Mouse (Mus musculus) layer of hippocampus, postnatal 25 days (tissue): ENCODE data around the gene Sort1. TPM values are rescaled to one million over a fixed set of nuclear protein-coding genes. Genes with fewer than 3 reads are reported as not detected.

Experiments
- DNase-seq, 2 experiments: peaks; one replicate each; pipeline ENCODE4 v3.0.0; 2022; ENCODE audit warnings: mixed read lengths in 2 of 2, low spot score in 1 of 2; ENCODE audit errors: extremely low spot score in 1 of 2
- total RNA-seq, 2 experiments: library from RNA; stranded (reverse); gene quantifications; 2 replicates each; pipeline ENCODE4 v1.2.3; 2021

Sort1 gene
- total RNA-seq, 2 experiments from 2014 or later: 349 to 354 TPM

DNA sequence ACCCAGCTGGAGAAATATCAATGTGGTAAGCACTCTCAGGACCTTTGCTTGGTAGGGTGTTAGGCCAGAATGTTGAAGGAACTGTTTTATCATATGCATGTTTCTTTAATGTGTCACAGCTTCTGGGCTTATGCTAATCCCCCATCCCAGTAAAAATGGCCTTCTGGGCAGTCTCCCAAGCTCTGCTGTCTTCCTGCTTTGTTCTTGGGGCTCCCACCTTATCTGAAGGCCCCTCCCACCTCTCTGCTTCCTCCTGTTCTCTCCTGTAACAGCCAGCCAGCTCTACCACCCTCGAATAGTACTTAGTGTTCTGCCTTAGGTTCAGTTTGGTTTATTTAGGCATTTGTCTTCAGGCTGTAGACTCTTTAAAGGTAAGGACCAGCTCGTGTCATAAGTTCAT lies 10.5 kb downstream of the Sort1 start:
- no peak for DNase-seq

DNA sequence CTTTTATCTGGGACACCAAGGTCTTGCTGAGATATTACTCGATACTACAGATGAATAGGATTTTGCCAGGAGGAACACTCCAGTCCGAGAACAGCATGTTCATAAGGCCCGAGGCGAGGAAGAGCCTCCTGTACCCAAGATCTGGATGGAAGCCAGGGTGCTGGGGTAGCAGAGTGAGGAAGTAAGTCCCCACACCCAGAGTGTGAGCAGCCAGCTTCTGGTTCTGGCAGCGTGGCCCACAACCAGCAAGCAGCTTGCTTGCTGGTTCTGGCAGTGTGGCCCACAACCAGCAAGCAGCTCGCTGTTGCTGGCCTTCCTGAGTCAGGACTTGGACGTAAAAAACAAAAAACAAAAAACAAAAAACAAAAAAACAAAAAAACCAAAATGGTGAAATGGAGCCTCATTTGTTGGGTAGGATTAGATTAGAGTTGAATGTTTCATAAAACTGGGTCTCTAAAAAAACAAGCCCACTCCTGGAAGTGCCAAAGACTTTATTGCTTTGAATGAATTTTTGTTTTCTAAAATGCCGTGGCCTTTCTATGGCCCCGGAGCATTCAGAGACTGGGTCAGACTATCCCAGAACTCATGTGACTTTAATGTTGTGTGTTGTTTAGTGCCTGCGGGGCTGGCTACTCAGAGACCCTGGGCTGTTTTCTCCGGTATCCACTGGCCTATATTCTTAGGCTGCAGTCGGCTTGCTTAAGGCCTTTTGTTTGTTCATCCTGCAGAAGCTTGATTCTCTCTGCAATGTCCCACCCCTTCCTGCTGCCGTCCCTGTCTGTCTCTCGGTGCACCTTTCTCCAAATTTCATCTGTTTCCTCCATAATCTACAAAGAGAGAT lies 11.7 kb downstream of the Sort1 start:
- peak in 1 of 2 experiments; percentile 48 for DNase-seq

DNA sequence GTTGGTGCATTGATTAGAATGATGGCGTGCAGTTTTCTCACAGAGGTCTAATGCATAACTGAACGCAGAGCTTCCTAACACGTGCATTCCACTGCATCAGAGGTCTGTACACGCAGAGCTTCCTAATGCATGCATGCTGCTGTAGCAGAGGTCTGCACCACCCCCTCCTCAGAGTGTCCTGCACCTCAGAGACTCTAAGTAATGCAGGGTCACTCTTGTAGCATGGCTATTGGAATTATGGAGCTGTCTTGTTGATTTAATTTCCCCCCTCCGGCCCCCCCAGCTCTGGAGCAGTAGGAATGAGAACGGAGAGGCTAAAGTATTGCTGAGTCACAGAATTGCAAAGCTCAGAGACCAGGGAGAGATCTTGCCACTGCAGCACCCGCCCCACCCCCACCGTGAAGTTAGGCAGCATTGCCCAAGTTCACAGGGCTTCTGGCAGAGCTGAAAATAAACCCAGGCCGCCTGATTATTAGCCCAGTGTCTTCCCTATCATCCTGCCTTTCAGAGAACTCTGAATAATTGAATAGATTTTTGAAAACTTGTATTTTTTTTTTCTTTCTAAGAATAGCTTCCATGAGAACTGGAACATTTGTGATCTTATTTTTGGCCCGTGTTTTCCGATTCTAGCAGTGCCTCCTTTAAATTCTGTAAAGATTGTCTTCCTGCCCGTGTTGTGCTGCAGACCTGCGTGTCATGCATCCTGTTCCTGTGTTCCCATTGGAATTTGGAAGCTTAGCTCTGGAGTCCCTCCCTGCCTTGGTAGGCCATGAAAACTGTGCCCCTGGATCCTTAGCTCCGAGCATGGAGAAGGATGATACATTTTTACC lies 12.6 kb downstream of the Sort1 start:
- DNase-seq: peak in 1 of 2 experiments; percentile 42

DNA sequence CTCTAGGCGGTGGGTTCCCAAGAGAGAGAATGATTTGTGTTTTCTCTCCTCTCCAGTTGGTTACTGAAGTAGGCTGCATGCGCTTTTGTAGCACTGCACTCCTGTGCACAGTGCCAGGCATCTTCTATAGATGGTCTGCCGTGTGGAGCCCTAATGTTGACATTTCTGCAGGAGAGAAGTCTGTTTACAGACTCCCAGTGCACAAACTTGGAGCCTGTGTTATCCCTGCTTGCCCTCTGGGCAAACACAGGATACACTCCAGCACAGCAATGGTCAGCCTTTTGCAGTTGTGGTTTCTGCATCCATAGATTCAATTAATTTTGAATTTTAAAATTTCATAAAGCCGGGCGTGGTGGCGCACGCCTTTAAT lies 13.2 kb downstream of the Sort1 start:
- peak in 1 of 2 experiments; percentile 6 for DNase-seq

DNA sequence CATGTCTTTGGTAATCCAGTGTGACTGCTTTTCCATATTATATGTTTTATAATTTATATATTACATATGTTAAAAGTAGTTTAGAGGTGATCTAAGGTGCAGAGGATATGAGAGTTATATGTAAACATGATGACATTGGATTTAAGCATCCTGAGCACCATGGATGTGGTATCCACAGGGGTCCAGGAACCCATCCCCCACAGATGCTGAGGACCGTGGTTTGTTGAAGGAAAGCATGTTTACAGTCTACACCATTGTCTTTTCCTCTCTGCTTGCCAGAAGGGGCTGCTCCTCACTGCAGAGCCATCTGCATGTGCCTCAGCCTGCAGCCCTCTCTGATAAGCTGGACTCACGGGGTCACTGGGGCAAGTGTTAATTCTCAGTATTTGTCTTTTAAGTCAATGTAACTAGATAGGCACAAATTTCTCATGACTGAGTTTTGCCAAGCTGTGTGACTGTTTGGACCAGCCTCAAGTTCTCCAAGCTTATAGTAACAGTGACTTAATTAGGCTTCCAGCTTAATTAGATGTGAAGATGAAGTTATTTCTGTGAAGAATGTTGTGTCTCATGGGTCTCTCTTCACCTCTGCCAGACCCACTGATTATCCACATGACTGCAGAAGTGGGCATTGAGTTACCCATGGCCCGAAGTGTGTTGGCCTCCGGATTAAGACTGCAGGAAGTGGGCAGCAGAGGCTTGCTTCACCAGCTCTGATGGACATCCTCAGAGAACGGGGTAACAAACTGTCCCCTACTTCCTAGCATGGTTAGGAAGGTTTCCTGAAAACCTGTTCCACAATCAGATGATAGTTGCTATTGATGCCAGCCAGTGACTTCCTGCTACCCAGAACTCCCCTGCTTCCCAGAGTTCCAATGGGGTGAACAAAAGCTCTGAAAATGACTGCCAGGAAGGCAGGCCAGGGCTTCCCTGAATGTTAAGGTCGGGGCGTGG lies 14.0 kb downstream of the Sort1 start:
- no peak for DNase-seq

DNA sequence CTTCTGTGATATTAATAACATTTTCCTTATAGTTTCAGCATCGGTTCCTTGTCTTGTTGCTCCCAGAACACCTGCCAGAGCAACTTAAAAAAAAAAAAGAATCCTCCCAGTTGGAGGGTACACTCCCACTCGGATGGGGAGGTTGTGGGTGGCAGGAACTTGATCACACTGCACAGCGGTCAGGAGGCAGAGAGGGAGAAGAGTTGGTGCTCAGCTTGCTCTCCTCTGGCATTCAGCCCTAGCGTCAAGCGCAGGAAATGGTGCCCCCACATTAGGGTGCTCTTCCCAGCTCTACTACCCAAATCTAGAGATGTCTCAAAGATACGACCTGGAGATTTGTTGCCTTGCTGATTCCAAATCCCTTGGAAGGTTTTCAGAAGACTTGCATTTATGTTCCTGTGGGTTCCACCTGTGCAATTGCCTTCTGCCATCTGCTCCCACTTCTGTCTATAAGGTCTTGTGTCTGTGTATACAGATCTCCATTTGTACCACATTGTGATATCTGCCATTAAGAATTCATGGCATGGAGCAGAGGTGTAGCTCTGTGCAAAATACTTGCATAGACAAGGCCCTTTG lies 16.7 kb downstream of the Sort1 start:
- DNase-seq: no peak

DNA sequence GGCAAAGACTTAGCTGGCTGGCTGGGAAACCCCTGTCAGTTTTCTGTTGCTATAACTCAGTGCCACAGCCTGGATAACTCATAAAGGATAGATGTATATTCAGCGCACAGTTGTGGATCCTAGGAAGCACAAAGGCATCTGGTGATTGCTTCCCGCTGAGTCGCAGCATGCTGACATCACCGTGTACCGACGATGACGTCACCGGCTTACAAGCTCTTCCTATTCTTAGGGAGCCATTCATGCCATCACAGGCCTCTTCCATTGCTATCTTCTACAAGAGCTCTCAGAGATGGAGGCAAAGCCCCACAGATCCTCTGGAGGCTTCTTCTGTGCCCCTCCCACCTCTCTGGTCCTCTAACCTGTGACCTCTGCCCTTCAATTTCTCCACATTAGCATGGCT lies 19.8 kb downstream of the Sort1 start:
- DNase-seq: no peak

DNA sequence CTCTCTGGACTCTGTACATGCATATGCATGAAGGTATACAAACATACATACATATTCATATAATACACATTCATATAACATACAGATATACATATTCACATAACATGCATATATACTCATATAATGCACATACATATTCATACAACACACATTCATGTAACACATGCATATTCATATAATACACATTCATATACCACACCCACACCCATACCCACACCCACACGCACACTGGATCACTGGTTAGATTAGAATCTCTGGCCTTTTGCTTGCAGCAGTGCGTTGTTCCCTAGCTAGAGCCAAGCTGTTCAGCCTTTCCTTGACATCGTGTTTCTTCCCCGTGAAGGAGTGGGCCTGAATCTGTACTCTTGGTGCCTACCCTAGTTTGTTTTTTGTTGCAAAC lies 20.9 kb downstream of the Sort1 start:
- DNase-seq: no peak

DNA sequence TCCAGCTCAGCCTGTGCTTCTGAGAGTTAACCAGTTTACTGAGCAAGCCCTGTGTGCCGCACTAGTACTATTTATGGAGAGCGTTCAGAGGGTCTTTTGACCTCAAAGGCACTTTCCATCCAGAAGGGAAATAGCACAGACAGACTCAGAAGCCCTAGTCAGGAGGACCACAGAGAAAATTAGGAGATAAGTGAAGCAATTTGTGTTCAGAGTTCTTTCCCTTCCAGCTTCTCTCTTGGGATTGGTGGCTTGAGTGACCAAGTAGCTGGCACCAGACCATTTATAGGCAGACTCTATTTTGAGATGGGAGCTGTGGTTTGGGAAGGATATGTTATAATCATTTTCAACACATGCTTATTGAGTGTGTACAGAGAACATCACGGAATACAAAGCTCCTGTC lies 22.5 kb downstream of the Sort1 start:
- no peak for DNase-seq

DNA sequence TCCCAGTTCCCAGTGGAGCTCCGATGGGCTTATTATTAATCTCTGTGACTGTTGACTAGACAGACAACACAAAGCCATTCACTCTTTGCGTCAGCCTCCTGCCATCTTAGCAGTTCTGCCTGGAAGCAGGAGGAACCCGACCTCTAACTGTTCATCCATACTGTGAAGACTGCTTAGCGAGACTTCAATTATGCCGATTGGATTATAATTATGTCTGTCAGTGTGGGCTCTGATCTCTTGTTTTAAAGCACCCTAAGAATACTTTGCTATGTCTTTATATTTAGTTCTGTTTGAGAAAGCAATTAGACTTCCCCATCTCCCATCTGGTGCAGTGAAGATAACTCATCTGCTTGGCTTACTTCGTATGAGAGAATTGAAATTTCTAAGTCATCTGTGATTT lies 23.6 kb downstream of the Sort1 start:
- no peak for DNase-seq

DNA sequence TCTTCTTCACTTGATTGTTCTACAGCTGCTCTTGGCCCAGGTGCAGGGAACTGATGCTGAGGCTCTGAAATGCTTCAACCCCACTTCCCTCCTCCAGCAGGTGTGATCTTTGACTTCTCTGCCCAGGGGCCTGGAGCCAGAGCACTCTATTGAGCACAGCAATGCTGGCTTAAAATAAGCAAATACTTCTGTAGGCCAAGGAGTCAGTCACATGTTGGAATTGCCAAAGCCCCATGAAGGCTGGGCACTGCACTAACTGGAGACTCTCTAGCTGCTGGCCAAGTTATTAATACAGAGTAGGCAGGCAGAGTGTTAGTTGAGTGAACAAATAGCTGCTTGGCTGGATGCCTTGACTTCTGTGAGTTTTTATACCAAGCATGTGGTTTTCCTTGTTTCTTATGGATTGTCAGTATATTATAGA lies 27.0 kb downstream of the Sort1 start:
- no peak for DNase-seq

DNA sequence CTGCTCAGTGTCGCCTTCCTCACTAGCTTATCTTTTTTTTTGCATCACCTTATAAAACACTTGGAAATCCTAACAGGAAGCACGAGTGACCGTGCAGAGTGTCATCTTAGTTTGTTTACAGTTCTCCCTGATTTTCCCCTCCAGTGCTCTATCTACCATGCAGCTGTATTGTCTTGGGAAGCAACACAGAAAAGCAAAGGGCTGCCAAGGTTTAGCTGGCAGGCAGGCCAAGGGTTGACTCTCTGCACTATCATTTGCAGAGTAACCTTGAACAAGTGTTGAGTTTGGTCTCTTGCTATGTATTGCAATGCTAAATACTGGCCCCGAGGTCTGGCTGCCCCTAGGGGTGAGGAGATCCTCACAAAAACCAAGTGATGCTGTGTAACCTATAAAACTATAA lies 27.8 kb downstream of the Sort1 start:
- no peak for DNase-seq

DNA sequence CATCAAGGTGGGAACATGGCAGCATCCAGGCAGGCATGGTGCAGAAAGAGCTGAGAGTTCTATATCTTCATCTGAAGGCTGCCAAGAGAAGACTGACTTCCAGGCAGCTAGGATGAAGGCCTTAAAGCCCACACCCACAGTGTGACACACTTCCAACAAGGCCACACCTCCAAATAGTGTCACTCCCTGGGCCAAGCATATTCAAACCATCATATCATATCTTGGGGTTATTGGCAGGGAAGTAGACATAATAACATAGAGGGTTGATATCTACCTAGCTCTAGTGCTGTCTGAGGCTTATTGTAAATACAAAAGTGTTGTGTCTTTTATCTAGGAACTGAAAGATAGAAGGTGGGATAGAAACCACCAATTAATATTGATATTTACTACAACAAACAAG lies 28.5 kb downstream of the Sort1 start:
- DNase-seq: no peak

DNA sequence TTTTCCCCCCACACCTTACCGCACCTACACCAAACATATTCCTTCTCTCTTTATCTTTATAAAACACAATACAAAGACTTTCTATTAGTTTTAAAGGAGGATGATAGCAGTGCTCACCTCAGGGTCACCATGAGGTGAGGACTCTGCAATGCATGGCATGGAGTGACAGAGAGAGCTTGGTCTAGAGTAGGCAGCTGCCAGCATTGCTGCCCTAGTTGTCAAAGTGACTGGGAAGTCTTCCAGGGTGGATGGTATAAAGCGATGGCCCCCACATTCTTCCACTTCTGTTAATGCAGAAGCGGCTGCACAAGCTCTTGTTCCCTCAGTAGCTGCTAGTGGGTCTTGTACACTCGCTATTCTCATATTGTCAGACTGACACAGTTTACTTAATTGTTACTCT lies 29.3 kb downstream of the Sort1 start:
- no peak for DNase-seq

DNA sequence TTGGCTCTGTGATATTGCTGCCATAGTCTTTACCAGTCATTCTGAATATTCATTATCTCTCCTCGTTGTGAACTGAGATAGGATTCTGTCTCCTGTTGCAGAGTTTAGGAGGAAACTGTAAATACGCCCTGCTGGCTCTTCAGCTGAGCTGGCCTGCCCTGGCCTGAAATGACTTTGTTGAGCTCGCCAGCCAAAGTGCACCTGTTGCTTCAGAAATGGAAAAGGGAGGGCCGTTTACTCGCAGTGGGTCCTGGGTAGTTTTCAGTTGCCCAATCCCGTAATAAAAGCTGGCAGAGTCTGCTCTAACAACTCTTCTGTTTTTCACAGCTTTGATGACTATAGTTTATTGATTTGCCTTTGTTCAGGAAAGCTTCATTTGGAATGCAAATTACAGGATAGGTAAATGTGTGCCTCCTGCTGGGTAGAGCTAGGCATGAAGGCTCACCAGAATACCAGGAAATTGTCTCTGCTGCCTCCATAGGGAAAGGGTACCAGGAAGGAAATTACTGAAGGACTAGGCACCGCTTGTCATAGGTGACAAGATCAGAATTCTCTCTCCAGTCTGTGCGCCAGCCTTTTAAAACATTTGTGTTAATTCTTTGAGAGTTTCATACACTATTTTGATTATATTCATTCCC lies 30.3 kb downstream of the Sort1 start:
- no peak for DNase-seq

DNA sequence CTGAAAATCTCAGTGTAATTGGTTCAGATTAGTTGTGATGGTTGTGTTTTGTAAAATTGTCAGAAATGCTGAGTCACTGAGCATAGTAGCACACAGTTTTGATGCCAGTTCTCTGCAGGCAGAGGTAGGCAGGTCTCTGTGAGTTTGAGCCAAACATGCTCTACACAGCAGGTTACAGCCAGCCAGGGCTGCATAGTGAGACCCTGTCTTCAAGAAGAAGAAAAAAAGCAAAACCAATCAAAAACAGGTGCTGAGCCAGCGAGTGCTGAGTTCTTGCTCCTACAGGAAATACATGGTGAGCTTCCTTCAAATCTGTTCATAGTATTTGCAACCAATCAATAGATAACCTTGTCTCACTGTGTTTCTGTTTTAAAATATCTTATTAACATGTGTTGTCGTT lies 34.6 kb downstream of the Sort1 start:
- DNase-seq: no peak

DNA sequence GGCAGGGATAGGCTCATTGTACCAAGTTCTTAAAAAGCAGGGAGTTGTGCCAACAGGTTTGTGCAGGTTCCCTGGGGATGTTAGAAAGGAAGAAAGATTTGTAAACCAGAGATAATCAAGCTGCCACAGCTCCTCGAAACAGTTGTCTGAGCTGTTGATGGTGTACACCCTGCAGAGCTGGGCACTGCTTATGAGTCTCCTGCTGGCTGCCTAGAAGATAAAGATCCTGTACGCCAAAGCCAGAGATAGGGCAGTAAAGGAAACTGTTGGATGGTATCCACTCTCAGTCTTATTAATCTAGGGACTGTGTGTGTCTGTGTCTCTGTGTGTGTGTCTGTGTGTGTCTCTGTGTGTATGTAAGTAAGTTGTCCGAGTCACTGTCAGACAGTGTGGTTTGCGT lies 37.8 kb downstream of the Sort1 start:
- no peak for DNase-seq

DNA sequence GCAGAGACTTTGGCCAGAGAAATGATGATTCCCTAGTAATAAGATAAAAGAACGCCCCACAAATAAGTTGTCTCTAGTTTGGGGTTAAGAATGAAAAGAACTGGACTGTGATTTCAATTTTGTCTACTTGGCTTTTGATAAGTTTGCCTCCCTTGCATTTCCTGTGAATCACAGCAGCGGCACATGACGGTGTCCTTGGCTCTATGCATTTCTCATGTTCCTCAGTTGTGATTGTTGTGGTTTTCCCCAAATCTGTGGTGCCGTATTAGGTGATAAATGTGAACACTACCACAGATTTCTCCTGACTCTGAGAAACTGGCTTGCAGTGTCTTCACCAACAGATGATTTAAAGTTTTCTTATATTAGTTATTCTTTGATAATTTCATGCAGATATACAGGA lies 38.3 kb downstream of the Sort1 start:
- no peak for DNase-seq

DNA sequence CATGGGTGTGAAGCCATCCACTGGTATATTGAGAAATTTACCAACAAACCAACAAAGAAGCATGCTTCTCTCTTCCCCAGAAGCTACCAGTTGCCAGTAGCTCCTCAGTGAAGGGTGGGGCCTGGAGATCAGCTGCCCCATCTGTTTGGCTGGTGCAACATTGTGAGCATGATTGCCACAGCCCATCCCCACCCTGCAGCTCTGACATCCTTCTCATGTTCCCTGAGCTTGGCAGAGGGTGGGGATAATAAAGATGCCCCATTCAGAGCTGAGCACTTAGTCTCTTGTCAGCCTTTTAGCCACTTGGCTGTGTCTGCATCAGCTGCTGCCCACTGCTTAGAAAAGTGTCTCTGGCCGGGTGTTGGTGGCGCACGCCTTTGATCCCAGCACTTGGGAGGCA lies 39.1 kb downstream of the Sort1 start:
- DNase-seq: no peak

DNA sequence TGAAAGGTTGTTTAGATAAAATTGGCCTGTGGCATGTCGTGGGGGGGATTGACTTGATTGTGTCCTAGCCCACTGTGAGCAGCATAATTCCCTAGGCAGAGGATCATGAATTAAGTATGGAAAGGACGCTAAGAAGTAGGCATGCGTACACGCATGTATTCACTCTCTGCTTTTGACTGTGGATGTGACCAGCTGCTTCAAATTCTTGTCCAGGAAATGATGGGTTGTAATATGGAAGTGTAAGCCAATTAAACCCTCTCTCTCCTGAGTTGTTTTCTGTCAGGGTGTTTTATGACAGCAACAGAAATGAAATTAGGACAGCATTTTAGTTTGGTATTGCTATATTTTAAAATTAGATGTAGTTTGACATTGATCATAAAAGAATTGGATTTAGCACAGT lies 41.0 kb downstream of the Sort1 start:
- DNase-seq: no peak
